Mouse (Mus musculus): ENCODE measurements around the gene Metap1. TPM values are rescaled to one million over a fixed set of nuclear protein-coding genes. Genes with fewer than 3 reads are reported as not detected.

Metap1 gene
- total RNA-seq (2018; cell fraction: chromatin; rRNA removed) = 100 to 1,000 TPM in 9 of 26 experiments, 10 to 100 TPM in 17; 45.8 to 159 (median 88.1) TPM
- total RNA-seq (2018; cell fraction: cytosol; rRNA removed) = 10 to 100 TPM; 16.3 to 28.3 (median 23.1) TPM
- total RNA-seq (2018; cell fraction: nucleus; rRNA removed) = 100 to 1,000 TPM in 1 of 26 experiments, 10 to 100 TPM in 25; 29.1 to 111 (median 68.4) TPM
- polyA plus RNA-seq (2018) = 20.2 to 38.0 TPM (median 29.5 TPM) in 3 replicates

DNA sequence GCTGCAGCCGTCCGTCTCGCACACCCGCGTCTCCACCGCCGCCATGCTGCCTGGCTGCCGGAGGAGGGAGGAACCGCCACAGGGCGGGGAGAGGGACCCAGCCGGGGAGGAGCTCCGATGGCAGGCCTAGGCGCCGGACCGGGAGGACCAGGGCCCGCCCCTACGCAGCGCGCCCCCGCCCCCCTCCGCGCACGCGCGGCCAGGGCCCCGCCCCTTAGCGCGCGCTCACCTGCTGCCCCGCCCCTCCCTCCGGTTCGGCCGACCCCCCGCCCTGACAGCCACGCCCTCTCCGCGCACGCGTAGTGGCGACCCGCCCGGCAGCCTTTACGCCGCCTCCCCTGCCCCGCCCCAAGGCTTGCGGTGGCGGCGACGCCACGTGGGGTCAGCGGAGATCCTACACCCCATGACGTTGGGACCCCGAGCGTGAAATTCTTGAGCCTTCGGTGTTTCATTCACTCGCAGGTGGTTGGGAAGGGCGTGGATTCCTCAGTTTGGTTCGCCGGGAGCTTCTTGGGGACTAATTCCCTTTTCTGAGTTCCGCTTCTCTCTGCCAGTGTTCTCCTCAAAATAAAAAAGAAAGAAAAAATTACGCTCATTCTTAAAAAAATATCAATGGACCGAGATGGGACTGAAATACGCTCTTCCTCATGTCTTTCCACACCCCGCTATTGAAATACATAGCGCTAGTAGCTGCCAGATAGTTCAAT is at the start of gene Metap1:
TSS of gene Metap1 (minus strand) at position 189 of the 707 bp plus-strand sequence.
- peaks cover 43% of the 10 kb centered on the region for H3K79me2 ChIP-seq (ENCODE audit: inconsistent target)
- H3K36me3 ChIP-seq (ENCODE audit: inconsistent target) = no peaks in the 10 kb centered on the region
- under 1% methylated on average over 16 of the region's 65 CpGs for WGBS (ENCODE audit: missing documents)
- H3K27ac ChIP-seq = peak within 1 kb of the TSS; percentile 77
- H3K4me3 ChIP-seq (ENCODE audit: inconsistent target) = peak within 1 kb of the TSS; percentile 65

DNA sequence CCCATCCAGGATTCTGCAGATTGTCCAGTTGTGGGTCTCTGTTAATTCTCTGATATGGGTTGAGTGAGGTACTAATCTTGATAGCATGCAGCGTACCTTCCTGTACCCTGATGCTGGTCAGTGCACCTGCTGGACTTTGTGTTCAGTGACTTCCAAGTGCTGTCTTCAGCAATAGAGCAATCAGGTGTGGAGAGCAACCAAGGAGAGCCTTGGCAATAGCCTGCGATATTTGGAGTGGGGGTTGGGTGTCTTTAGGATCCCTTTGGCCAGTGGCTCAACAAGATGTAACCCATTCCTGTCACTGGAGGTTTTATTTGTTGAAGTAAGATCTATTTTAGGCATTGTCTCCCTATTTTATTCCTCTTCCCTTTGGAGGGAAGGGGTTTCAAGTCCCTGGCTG is 46.7 kb upstream of the Metap1 start:
- no peak overlapping the region for H3K27ac ChIP-seq
- H3K4me3 ChIP-seq (ENCODE audit: inconsistent target) = no peak overlapping the region
- 95% methylated on average over 2 of the region's 2 CpGs for WGBS (ENCODE audit: missing documents)
- no peaks in the 10 kb centered on the region for H3K36me3 ChIP-seq (ENCODE audit: inconsistent target)
- peaks cover 100% of the 10 kb centered on the region for H3K79me2 ChIP-seq (ENCODE audit: inconsistent target)

DNA sequence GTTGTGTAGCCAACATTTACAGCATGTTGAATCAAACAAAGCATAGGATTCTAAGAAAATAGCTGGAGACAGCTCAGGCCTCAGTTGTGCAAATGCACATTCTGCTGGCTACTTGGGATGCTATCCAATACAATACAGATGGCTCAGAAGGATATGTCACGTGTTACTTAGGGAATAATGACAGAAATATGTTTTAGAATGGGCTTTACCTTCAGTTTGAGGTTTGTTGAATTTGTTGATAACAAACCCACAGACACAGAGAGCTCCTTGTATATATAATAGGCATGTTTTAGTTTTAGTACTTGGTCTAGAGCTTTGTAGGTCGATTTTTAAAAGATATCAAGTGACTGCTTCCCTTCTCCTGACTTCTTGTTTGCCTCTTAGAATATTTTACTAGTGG is 43.4 kb upstream of the Metap1 start:
- no peak overlapping the region for H3K27ac ChIP-seq
- no peaks in the 10 kb centered on the region for H3K36me3 ChIP-seq (ENCODE audit: inconsistent target)
- H3K79me2 ChIP-seq (ENCODE audit: inconsistent target) = peaks cover 100% of the 10 kb centered on the region
- H3K4me3 ChIP-seq (ENCODE audit: inconsistent target) = no peak overlapping the region
- WGBS (ENCODE audit: missing documents) = 76% methylated on average over 1 of the region's 2 CpGs

- H3K27ac ChIP-seq = no peak overlapping the region
- no peak overlapping the region for H3K4me3 ChIP-seq (ENCODE audit: inconsistent target)
- peaks cover 88% of the 10 kb centered on the region for H3K79me2 ChIP-seq (ENCODE audit: inconsistent target)
- WGBS (ENCODE audit: missing documents) = 71% methylated on average over 11 of the region's 12 CpGs
- H3K36me3 ChIP-seq (ENCODE audit: inconsistent target) = no peaks in the 10 kb centered on the region
Measured at GRCm38 (mm10) chr3:138531479-138532181, 42.3 kb upstream of the Metap1 start.

- H3K27ac ChIP-seq = no peak overlapping the region
- WGBS (ENCODE audit: missing documents) = 85% methylated on average over 8 of the region's 8 CpGs
- no peaks in the 10 kb centered on the region for H3K36me3 ChIP-seq (ENCODE audit: inconsistent target)
- H3K79me2 ChIP-seq (ENCODE audit: inconsistent target) = peaks cover 80% of the 10 kb centered on the region
- H3K4me3 ChIP-seq (ENCODE audit: inconsistent target) = no peak overlapping the region
Measured at GRCm38 (mm10) chr3:138530578-138531478, 41.5 kb upstream of the Metap1 start.

- Histone ChIP-seq H3K4me3 (ENCODE audit: inconsistent target) (peak overlapping the region; percentile 50), H3K36me3 (ENCODE audit: inconsistent target) (no peaks in the 10 kb centered on the region), H3K79me2 (ENCODE audit: inconsistent target) (peaks cover 55% of the 10 kb centered on the region), H3K27ac (0 out of 2 replicates have a peak overlapping the region, but pooled peaks have one; percentile 8)
- 7% methylated on average over 16 of the region's 16 CpGs for WGBS (ENCODE audit: missing documents)
Measured at GRCm38 (mm10) chr3:138528265-138528664, 39.0 kb upstream of the Metap1 start.

GRCm38 (mm10) chr3:138527667-138528231 is 38.4 kb upstream of the Metap1 start:
- H3K27ac ChIP-seq = 0 out of 2 replicates have a peak overlapping the region, but pooled peaks have one; percentile 8
- under 1% methylated on average over 62 of the region's 64 CpGs for WGBS (ENCODE audit: missing documents)
- peak overlapping the region; percentile 50 for H3K4me3 ChIP-seq (ENCODE audit: inconsistent target)
- peaks cover 49% of the 10 kb centered on the region for H3K79me2 ChIP-seq (ENCODE audit: inconsistent target)
- H3K36me3 ChIP-seq (ENCODE audit: inconsistent target) = no peaks in the 10 kb centered on the region

- peak overlapping the region; percentile 53 for H3K4me3 ChIP-seq (ENCODE audit: inconsistent target)
- H3K27ac ChIP-seq = peak overlapping the region; percentile 99
- peaks cover 43% of the 10 kb centered on the region for H3K79me2 ChIP-seq (ENCODE audit: inconsistent target)
- 1% methylated on average over 68 of the region's 85 CpGs for WGBS (ENCODE audit: missing documents)
- H3K36me3 ChIP-seq (ENCODE audit: inconsistent target) = no peaks in the 10 kb centered on the region
Measured at GRCm38 (mm10) chr3:138526916-138527666, 37.8 kb upstream of the Metap1 start.

- Histone ChIP-seq H3K79me2 (ENCODE audit: inconsistent target) (peaks cover 35% of the 10 kb centered on the region), H3K27ac (peak within 1 kb of the TSS; percentile 99), H3K4me3 (ENCODE audit: inconsistent target) (peak within 1 kb of the TSS; percentile 53), H3K36me3 (ENCODE audit: inconsistent target) (no peaks in the 10 kb centered on the region)
- 6% methylated on average over 39 of the region's 39 CpGs for WGBS (ENCODE audit: missing documents)
Measured at GRCm38 (mm10) chr3:138526073-138526915, 37.0 kb upstream of the Metap1 start, which contains the start of gene Eif4e. TSS of gene Eif4e (plus strand) at chr3:138526179.

GRCm38 (mm10) chr3:138525494-138525893 is 36.2 kb upstream of the Metap1 start:
- WGBS (ENCODE audit: missing documents) = 95% methylated on average over 8 of the region's 8 CpGs
- H3K4me3 ChIP-seq (ENCODE audit: inconsistent target) = no peak overlapping the region
- peak overlapping the region; percentile 99 for H3K27ac ChIP-seq
- peaks cover 27% of the 10 kb centered on the region for H3K79me2 ChIP-seq (ENCODE audit: inconsistent target)
- H3K36me3 ChIP-seq (ENCODE audit: inconsistent target) = no peaks in the 10 kb centered on the region

DNA sequence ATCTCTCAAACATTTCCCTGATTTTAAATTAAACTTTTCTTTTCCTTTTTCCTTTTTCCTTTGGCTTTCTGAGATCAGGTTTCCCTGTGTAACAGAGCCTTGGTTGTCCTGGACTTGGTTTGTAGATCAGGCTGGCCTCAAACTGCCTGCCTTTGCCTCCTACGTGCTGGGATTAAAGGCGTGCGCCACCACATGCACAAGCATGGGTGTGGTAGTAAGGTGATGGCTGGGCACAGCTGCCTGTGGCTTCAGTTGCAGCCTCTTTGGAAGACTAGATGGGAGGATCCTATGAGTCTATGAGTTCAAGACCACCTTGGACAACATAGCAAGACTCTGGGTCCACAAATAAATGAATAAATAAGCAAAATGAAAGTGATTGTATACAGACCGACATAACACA is 34.6 kb upstream of the Metap1 start:
- 98% methylated on average over 4 of the region's 4 CpGs for WGBS (ENCODE audit: missing documents)
- H3K4me3 ChIP-seq (ENCODE audit: inconsistent target) = no peak overlapping the region
- H3K79me2 ChIP-seq (ENCODE audit: inconsistent target) = peaks cover 12% of the 10 kb centered on the region
- no peaks in the 10 kb centered on the region for H3K36me3 ChIP-seq (ENCODE audit: inconsistent target)
- no peak overlapping the region for H3K27ac ChIP-seq

DNA sequence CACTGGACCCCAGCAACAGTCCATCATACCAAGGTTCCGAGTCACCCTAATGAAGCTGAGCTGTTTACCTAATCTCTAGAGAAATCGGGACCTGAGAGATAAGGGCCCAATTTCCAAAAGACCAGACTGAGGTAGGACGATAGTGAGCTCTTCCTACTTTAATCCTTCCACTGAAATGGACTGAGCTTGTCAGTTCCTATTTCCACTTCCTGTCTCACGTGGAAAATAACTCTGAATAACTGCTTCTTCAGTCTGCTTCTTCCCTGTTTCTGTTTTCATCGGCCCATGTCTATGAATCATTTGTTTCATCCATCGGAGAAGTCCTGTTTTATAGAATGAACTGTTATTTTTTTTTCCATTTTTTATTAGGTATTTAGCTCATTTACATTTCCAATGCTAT is 29.9 kb upstream of the Metap1 start:
- WGBS (ENCODE audit: missing documents) = 39% methylated on average over 6 of the region's 6 CpGs

More for the DNA sequence above, 29.9 kb upstream of the Metap1 start:
- H3K79me2 ChIP-seq (ENCODE audit: inconsistent target) = no peaks in the 10 kb centered on the region
- no peak overlapping the region for H3K4me3 ChIP-seq (ENCODE audit: inconsistent target)
- no peaks in the 10 kb centered on the region for H3K36me3 ChIP-seq (ENCODE audit: inconsistent target)
- peak overlapping the region; percentile 80 for H3K27ac ChIP-seq

Measured in macrophage (primary cell).